ENCODE assay signal across 10 mouse cellular contexts in the genomic region with DNA sequence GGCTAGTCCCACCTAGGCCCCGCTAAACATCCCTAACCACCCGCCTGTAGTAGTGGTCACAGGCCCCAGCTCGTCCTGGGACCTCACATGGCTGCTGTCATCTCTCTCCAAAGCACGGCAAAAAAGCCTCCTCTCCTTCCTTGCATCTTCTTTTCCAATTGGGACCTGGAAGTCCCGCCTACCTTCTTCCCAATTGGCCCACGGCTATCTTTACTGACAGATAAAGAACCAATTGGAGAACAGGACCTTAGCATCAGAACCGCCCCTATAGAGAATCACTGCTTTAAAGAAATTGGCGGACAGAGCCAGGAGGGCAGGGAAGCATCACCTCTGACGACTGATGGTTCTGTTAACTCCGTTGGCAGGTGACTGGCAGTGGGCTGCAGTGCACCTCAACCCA. TPM values are rescaled to one million over a fixed set of nuclear protein-coding genes. Genes with fewer than 3 reads are reported as not detected.
DNase-seq lines count a peak whose midpoint lies in the region; ATAC-seq and TF ChIP-seq lines count a peak whose summit lies in the region.
"Had no signal": no experiment of that assay in that cellular context is flagged by ENCODE, and none has a peak within 500 bp of the region (broad histone marks: within the 10 kb centered on the region; RNA-seq: fewer than 3 reads in every experiment).

No protein-coding gene starts in this region.

- no peak; the same call in 1 of the 2 replicates for ATAC-seq in embryonic facial prominence, embryonic 15.5 days (ENCODE audit: insufficient number of reproducible peaks, low FRiP score, low TSS enrichment, low read depth)
- 0 out of 2 replicates have a peak, but pooled peaks have one; percentile 43 for ATAC-seq in hindbrain, embryonic 13.5 days (ENCODE audit: low FRiP score)
- ATAC-seq in cerebellum, adult (ENCODE audit: insufficient number of reproducible peaks, low FRiP score, low TSS enrichment), result no peak

- DNase-seq in kidney, adult 2 months, result peak; percentile 50
- DNase-seq in kidney, adult 18-20 months, result no peak
- peak; percentile 73 for DNase-seq in ES-E14 (ENCODE audit: low read depth, low spot score)
- DNase-seq in thymus, postnatal 4 days, result no peak
- DNase-seq in spleen, postnatal 10 days (ENCODE audit: low spot score in 2 of 2), result no peak

- no peaks in the 10 kb centered on the region for H3K36me3 ChIP-seq in kidney, adult 2 months (ENCODE audit: control insufficient read depth, insufficient read depth, low read length)
- peaks cover 10% of the 10 kb centered on the region for H3K36me3 ChIP-seq in ES-E14 (ENCODE audit: control insufficient read depth, insufficient read depth, low read length, poor library complexity, severe bottlenecking)
- H3K36me3 ChIP-seq in embryonic facial prominence, embryonic 15.5 days, result peaks cover 29% of the 10 kb centered on the region
- H3K36me3 ChIP-seq in hindbrain, embryonic 13.5 days, result peaks cover 7% of the 10 kb centered on the region; the same call in 1 of the 2 replicates

- peak overlapping the region; percentile 40; the same call in 1 of the 2 replicates for H3K9ac ChIP-seq in ES-E14 (ENCODE audit: insufficient read depth, low read depth, low read length, poor library complexity, severe bottlenecking)
- H3K9ac ChIP-seq in embryonic facial prominence, embryonic 15.5 days, result no peak overlapping the region
- H3K9ac ChIP-seq in hindbrain, embryonic 13.5 days, result no peak overlapping the region
- H3K9ac ChIP-seq: limb, embryonic 15.5 days had no signal

- in situ Hi-C loops in ES-E14 (cut with MboI; ENCODE audit: low sequenced_read_pairs in 2 of 2, unreplicated experiment in 2 of 2), result loop anchor here in 1 of 2 experiments (10.0 kb wide), 1 partner anchor 52 kb away; no protein-coding TSS in a partner anchor

- no peak for TF ChIP-seq CTCF in kidney, adult 2 months (conservative IDR thresholded peaks at IDR 0.05; ENCODE audit: insufficient read depth, insufficient read length, low read depth, low read length)

- no peaks in the 10 kb centered on the region for H3K9me3 ChIP-seq in ES-E14 (ENCODE audit: control insufficient read depth, insufficient read depth, low read depth, low read length)
- H3K9me3 ChIP-seq in embryonic facial prominence, embryonic 15.5 days (replicated peaks), result no peaks in the 10 kb centered on the region
- H3K9me3 ChIP-seq in hindbrain, embryonic 13.5 days, result no peaks in the 10 kb centered on the region
- H3K9me3 ChIP-seq: limb, embryonic 15.5 days had no signal

- H3K4me3 ChIP-seq in kidney, adult 2 months (ENCODE audit: insufficient read depth, low read depth, low read length), result no peak overlapping the region
- H3K4me3 ChIP-seq in ES-E14 (ENCODE audit: insufficient read depth in 1 of 2, low read depth in 1 of 2, low read length in 2 of 2, poor library complexity in 1 of 2, severe bottlenecking in 1 of 2), result peak overlapping the region in 1 of 2 experiments; percentile 49; a peak in 2 of 4 replicates
- H3K4me3 ChIP-seq in embryonic facial prominence, embryonic 15.5 days (replicated peaks), result no peak overlapping the region
- H3K4me3 ChIP-seq in hindbrain, embryonic 13.5 days, result no peak overlapping the region
- H3K4me3 ChIP-seq: limb, embryonic 15.5 days had no signal

- H3K4me2 ChIP-seq in embryonic facial prominence, embryonic 15.5 days (replicated peaks), result no peak overlapping the region
- H3K4me2 ChIP-seq in hindbrain, embryonic 13.5 days, result peak overlapping the region; percentile 23; the same call in 1 of the 2 replicates
- H3K4me2 ChIP-seq: limb, embryonic 15.5 days had no signal

- TF ChIP-seq POLR2A in kidney, adult 2 months (IDR thresholded peaks at IDR 0.05; ENCODE audit: low read depth, low read length), result no peak

- no peak overlapping the region for H3K27ac ChIP-seq in kidney, adult 2 months (ENCODE audit: insufficient read depth, low read depth, low read length)
- H3K27ac ChIP-seq in ES-E14 (ENCODE audit: insufficient read depth, low read depth, low read length, poor library complexity, severe bottlenecking), result no peak overlapping the region
- peak overlapping the region; percentile 34; the same call in 1 of the 2 replicates for H3K27ac ChIP-seq in embryonic facial prominence, embryonic 15.5 days (replicated peaks)
- no peak overlapping the region for H3K27ac ChIP-seq in hindbrain, embryonic 13.5 days

- H3K4me1 ChIP-seq in kidney, adult 2 months (ENCODE audit: control insufficient read depth, insufficient read depth, low read length), result no peaks in the 10 kb centered on the region
- H3K4me1 ChIP-seq in ES-E14 (ENCODE audit: control insufficient read depth in 2 of 2, insufficient read depth in 2 of 2, low read length in 2 of 2, poor library complexity in 1 of 2), result peaks cover 0 to 2% of the 10 kb centered on the region in 2 experiments; a peak in 1 of 4 replicates
- H3K4me1 ChIP-seq in embryonic facial prominence, embryonic 15.5 days, result peaks cover 11% of the 10 kb centered on the region; the same call in 1 of the 2 replicates
- H3K4me1 ChIP-seq in hindbrain, embryonic 13.5 days (replicated peaks), result 0 out of 2 replicates have a peak, but pooled peaks cover 4% of the 10 kb centered on the region

- 58% methylated on average over 10 of the region's 10 CpGs for WGBS in kidney, adult 2 months
- 28% methylated on average over 10 of the region's 10 CpGs for whole genome bisulfite sequencing in embryonic facial prominence, embryonic 15.5 days
- 21% methylated on average over 10 of the region's 10 CpGs for WGBS in hindbrain, embryonic 13.5 days

- H3K27me3 ChIP-seq in kidney, adult 2 months (replicated peaks; ENCODE audit: control insufficient read depth, insufficient read depth, low read length), result no peaks in the 10 kb centered on the region
- no peaks in the 10 kb centered on the region for H3K27me3 ChIP-seq in embryonic facial prominence, embryonic 15.5 days
- H3K27me3 ChIP-seq in hindbrain, embryonic 13.5 days, result no peaks in the 10 kb centered on the region
- H3K27me3 ChIP-seq: limb, embryonic 15.5 days had no signal

TF ChIP-seq in ES-E14, 5 proteins besides CTCF, POLR2A, EP300 and RAD21:
- no peak for TF ChIP-seq ZNF384 (IDR thresholded peaks at IDR 0.05; ENCODE audit: low read depth, low read length)
- TF ChIP-seq CHD2 (IDR thresholded peaks at IDR 0.05; ENCODE audit: low read depth, low read length), result peak; percentile 84

RNA-seq across cellular contexts. Expression of a gene that starts 30.5 kb away (rescaled TPM):
- polyA plus RNA-seq in kidney, adult 2 months (2012; rRNA removed), result 585 and 720 TPM in 2 replicates
- total RNA-seq in ES-E14 (2012; rRNA removed), result 411 and 485 TPM in 2 replicates
- 3,074 and 3,219 TPM in 2 replicates for polyA plus RNA-seq in embryonic facial prominence, embryonic 15.5 days (2015; fragmentation: Nextera tagmentation; extraction: Ambion mirVana)
- 579 and 581 TPM in 2 replicates for polyA plus RNA-seq in hindbrain, embryonic 13.5 days (2015; fragmentation: Nextera tagmentation; extraction: Ambion mirVana)
- total RNA-seq: MEL had no signal

RNA-seq across cellular contexts. Expression of a gene that starts 56.1 kb away (rescaled TPM):
- 0.06 and 0.11 TPM in 2 replicates for polyA plus RNA-seq in kidney, adult 2 months (2012; rRNA removed)
- 0.71 and 3.5 TPM in 2 replicates for total RNA-seq in ES-E14 (2012; rRNA removed)
- polyA plus RNA-seq in embryonic facial prominence, embryonic 15.5 days (2015; fragmentation: Nextera tagmentation; extraction: Ambion mirVana), result 1.1 and 1.6 TPM in 2 replicates
- 0.05 and 0.13 TPM in 2 replicates for polyA plus RNA-seq in hindbrain, embryonic 13.5 days (2015; fragmentation: Nextera tagmentation; extraction: Ambion mirVana)

Comparison
In these comparisons a context has a peak if more than half of its experiments do, and no peak if none do; other contexts are left out.
1. DNase-seq: peak in kidney, adult 2 months (single experiment) and ES-E14 (single experiment); none in kidney, adult 18-20 months (single experiment), thymus, postnatal 4 days (single experiment) and spleen, postnatal 10 days (0 of 2).